Mouse (Mus musculus): ENCODE measurements around the gene Slc39a11. TPM values are rescaled to one million over a fixed set of nuclear protein-coding genes. Genes with fewer than 3 reads are reported as not detected.
"Not testable (repeated sequence)": the region's sequence is repeated elsewhere in the genome, so short reads cannot be mapped to it uniquely, and the experiment has no call there.

Slc39a11 gene
- polyA plus RNA-seq, 1 experiment = 16.9 TPM

DNA sequence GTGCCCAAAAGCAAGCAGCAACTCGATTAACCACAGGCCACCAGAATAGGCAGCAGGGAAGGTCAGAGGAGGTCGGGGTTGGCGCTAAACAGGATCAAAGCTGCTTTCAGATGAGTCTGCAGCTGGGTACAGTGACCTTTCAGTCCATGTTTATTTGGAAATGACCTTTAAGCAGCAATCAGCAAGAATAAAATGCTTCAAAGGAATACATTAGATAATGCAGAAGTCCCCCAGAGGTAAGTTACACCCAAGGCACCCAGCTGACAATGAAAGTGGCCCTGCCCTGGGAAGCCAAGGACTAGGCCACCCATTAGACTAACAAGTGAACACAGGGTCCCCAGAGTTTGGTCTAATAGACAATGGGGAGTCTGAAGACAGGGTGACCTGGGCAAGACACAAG is 60.9 kb downstream of the Slc39a11 start:
- TF ChIP-seq POLR2A (IDR thresholded peaks at IDR 0.05; ENCODE audit: borderline replicate concordance, extremely low read depth, low read depth, low read length) (no peak), CTCF (IDR thresholded peaks at IDR 0.05; ENCODE audit: insufficient read depth, low read length) (no peak)
- no peak for DNase-seq
- no peak overlapping the region for H3K4me3 ChIP-seq (replicated peaks; ENCODE audit: extremely low read depth, low read depth, low read length)
- H3K4me1 ChIP-seq (ENCODE audit: control insufficient read depth, insufficient read depth, low read length) = no peaks in the 10 kb centered on the region
- WGBS = 48% methylated on average over 3 of the region's 3 CpGs

DNA sequence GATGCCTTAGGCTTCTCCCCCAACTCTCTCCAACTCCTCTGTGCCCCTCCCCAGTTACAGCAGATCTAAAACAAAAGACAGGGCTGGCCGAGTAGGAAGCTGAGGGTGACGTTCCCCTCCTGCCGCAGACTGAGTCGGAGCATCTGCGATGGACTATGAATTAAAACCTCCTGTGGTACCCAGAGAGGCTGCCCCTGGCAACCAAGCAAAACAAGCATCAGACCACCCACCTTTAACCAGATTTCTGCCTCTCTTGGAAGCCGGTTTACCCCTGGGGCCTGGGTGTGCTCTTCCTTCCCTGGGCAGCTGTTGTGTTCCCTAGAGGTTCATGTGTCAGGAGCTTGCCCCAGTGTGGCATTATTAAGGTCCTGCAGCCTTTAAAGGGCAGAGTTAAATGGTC is 63.5 kb downstream of the Slc39a11 start:
- DNase-seq = no peak
- 72% methylated on average over 6 of the region's 6 CpGs for WGBS
- H3K4me3 ChIP-seq (replicated peaks; ENCODE audit: extremely low read depth, low read depth, low read length) = no peak overlapping the region
- no peak for TF ChIP-seq CTCF (IDR thresholded peaks at IDR 0.05; ENCODE audit: insufficient read depth, low read length)
- H3K4me1 ChIP-seq (ENCODE audit: control insufficient read depth, insufficient read depth, low read length) = peaks cover 4% of the 10 kb centered on the region; the same call in 1 of the 2 replicates

DNA sequence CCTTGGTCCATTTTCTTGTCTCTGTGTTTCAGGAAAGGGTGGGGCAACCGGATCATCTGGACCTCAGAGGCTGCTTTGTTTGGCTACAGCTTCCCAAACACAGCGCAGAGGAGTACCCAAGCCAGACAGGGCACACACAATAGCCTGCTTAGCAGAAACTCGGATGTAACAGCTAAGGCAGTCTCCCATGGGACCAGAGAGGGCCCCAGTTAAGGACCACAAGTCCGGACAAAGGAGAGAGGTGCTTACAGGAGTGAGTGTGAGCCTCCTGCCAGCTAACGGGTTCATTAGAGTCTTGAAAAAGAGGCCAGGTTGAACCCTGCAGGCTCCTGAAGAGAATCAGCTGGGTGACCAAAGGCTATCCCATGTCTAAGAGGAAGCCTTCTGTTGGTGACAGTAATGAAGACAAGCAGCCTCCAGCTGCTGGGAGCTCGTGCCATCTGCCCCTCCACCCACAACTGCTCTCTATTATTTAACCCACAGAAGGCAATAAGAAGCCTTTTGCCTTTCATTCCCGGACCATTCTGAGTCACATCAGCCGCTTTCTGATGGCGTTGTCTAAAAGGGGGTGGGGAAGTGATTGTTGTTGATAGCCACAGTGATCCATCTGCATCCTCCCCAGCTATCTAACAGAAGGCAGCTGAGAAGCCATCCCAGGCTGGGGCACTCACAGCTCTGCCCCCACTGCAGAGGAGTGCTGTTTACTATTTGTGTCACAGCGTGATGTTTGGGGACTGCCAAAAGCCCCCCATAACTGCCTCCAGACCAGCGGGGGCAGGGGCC is 65.8 kb downstream of the Slc39a11 start:
- TF ChIP-seq POLR2A (IDR thresholded peaks at IDR 0.05; ENCODE audit: borderline replicate concordance, extremely low read depth, low read depth, low read length) (peak; percentile 21; the same call in 1 of the 2 replicates), CTCF (IDR thresholded peaks at IDR 0.05; ENCODE audit: insufficient read depth, low read length) (no peak)
- DNase-seq = peak; percentile 5
- WGBS = 48% methylated on average over 11 of the region's 11 CpGs
- peaks cover 4% of the 10 kb centered on the region; the same call in 1 of the 2 replicates for H3K4me1 ChIP-seq (ENCODE audit: control insufficient read depth, insufficient read depth, low read length)
- H3K4me3 ChIP-seq (replicated peaks; ENCODE audit: extremely low read depth, low read depth, low read length) = no peak overlapping the region

DNA sequence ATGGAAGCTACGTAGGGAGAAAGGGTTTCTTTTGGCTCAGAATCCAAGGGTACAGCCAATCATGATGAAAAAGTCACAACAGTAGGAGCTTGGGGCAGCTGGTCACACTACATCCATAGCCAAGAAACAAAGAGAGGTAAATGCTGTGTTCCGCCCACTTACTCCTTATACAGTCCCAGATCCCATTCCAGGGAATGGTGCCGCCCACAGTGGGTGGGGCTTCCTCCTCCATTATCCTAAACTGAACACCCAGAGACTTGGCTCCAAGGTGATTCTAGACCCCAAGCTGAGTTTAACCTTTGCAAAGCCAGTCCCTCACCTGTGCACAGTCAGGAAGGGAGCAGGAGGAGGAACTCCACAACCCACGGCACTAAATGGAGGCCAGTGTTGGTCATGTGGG is 72.7 kb downstream of the Slc39a11 start:
- no peak for TF ChIP-seq POLR2A (IDR thresholded peaks at IDR 0.05; ENCODE audit: borderline replicate concordance, extremely low read depth, low read depth, low read length)
- H3K4me3 ChIP-seq (replicated peaks; ENCODE audit: extremely low read depth, low read depth, low read length) = no peak overlapping the region
- no peak for DNase-seq

DNA sequence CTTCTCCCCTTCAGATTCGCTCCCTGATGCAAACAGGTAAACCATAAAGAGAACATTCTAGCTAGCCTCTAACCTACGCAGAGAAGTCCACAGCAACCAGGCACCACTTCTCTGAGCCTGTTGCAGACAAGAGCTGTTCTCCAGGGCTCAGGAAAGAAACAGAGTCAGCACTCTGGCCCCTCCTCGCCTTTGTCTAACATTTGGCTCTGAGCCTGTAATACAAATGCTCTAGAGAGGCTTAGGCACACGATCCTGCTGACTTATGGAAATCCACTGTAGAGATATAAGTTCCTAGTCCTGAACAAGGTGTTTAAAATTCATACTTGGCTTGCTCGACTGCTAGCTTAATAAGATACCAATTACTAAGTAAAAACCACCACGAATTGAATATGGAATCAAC is 77.2 kb downstream of the Slc39a11 start:
- Histone ChIP-seq H3K4me3 (replicated peaks; ENCODE audit: extremely low read depth, low read depth, low read length) (no peak overlapping the region), H3K4me1 (ENCODE audit: control insufficient read depth, insufficient read depth, low read length) (no peaks in the 10 kb centered on the region)
- no peak for DNase-seq
- 48% methylated on average over 6 of the region's 6 CpGs for WGBS
- TF ChIP-seq CTCF (IDR thresholded peaks at IDR 0.05; ENCODE audit: insufficient read depth, low read length) (no peak), POLR2A (IDR thresholded peaks at IDR 0.05; ENCODE audit: borderline replicate concordance, extremely low read depth, low read depth, low read length) (no peak)

More for the DNA sequence above, 72.7 kb downstream of the Slc39a11 start:
- 87% methylated on average over 4 of the region's 4 CpGs for WGBS
- H3K4me1 ChIP-seq (ENCODE audit: control insufficient read depth, insufficient read depth, low read length) = no peaks in the 10 kb centered on the region

DNA sequence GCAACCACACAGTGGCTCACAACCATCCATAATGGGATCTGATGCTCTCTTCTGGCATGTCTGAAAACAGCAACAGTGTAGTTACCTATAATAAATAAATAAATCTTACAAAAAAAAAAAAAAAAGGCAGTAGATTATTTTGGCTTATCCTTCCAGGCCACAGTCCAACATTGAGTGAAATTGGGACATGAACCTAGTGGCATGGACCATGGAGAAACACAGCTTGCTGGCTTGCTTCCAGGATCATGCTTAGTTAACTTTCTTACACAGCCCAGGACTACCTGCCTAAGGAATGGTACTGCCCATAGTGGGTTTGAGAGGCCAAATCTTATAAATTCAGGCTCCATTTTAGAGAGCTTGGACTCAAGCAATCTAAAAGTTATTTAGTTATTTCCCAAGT is 78.3 kb downstream of the Slc39a11 start:
- Histone ChIP-seq H3K4me1 (ENCODE audit: control insufficient read depth, insufficient read depth, low read length) (no peaks in the 10 kb centered on the region), H3K4me3 (replicated peaks; ENCODE audit: extremely low read depth, low read depth, low read length) (no peak overlapping the region)
- TF ChIP-seq CTCF (IDR thresholded peaks at IDR 0.05; ENCODE audit: insufficient read depth, low read length) (no peak), POLR2A (IDR thresholded peaks at IDR 0.05; ENCODE audit: borderline replicate concordance, extremely low read depth, low read depth, low read length) (no peak)
- no peak for DNase-seq

DNA sequence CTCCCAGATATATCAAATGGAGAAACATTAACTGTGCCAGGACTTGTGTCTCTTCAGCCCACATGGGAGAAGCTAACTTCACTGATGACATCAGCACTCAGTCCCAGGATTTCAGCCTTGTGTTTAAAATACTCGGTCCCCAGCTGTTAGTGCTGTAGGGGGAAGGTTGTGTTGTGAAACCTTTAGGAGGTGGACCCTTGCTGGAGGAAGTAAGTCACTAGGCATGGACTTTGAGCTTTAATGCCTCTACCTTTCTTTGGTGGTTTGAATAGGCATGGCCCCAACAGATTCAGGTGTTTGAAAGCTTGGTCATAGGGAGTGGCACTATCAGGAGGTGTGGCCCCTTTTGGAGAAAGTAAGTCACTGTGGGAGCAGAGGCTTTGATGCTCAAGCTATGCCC is 80.9 kb downstream of the Slc39a11 start:
- 72% methylated on average over 1 of the region's 1 CpGs for WGBS
- H3K4me1 ChIP-seq (ENCODE audit: control insufficient read depth, insufficient read depth, low read length) = peaks cover 4% of the 10 kb centered on the region; the same call in 1 of the 2 replicates
- no peak for DNase-seq

DNA sequence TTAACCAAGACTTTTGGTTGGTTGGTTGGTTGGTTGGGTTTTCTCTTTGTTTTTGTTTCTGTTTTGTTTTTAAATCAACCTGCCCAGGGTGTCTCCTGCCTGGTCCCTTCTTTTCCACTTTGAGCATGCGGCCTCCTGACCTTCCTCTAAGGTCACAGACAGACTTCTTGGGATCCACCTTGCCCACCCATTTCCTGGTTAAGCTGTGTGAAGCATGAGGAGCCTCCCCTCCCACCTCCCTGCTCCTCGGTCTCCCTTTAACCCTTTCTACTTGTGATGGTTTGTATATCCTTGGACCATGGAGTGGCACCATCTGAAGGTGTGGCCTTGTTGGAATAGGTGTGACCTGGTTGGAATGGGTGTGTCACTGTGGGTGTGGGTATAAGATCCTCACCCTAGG is 82.0 kb downstream of the Slc39a11 start:
- not testable (repeated sequence) for H3K4me3 ChIP-seq (replicated peaks; ENCODE audit: extremely low read depth, low read depth, low read length); H3K4me1 ChIP-seq (ENCODE audit: control insufficient read depth, insufficient read depth, low read length); DNase-seq
- 81% methylated on average over 2 of the region's 2 CpGs for WGBS

More for the DNA sequence above, 80.9 kb downstream of the Slc39a11 start:
- no peak overlapping the region for H3K4me3 ChIP-seq (replicated peaks; ENCODE audit: extremely low read depth, low read depth, low read length)
- TF ChIP-seq POLR2A (IDR thresholded peaks at IDR 0.05; ENCODE audit: borderline replicate concordance, extremely low read depth, low read depth, low read length) = no peak
- no peak for TF ChIP-seq CTCF (IDR thresholded peaks at IDR 0.05; ENCODE audit: insufficient read depth, low read length)

DNA sequence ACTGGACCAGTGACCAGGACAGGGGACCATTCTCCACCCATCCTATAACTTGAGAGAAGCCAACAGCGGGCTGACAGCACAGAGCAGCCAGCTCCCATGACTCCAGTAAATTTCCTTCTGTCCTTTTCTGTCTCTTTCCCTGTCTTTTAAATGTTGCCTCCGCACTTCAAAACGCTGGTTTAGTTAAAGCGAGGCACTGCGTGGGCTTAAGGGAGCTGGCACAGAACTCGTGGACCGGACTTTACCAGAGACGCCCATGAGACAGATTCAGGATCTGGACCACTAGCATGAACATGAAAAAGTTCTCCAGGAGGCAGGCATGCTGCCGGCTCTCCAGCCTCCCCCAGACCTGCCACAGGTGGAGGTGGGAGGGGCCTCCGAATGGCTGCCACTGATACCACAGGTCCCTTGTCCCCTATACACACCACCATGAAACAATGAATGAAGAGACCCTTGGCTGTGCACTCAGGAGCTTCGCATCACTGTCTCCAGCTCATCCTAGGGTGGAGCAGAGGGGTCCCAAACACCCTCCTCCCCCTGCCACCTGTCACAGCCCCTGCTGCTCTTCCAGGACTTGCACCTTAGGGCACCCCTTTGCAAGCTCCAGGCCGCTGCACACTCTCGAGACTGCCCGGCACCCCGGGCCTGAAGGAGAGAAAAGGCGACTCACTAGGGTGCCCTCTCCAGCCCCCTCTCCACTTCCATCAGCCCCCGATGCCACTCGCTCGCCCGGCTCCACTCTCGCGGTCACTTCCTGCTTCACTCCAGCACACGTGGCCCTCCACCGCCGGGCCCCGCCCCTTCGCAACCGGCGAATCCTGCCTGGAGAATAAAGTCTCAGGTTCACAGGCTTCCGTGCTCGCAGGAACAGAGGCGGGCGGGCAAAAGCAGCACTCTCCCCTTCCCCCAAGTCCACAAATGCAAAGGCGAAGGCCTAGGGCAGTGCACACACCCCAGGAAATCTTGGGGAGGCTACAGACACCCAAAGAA is 84.6 kb downstream of the Slc39a11 start:
- DNase-seq = peak; percentile 77
- 12% methylated on average over 33 of the region's 34 CpGs for WGBS
- Histone ChIP-seq H3K4me1 (ENCODE audit: control insufficient read depth, insufficient read depth, low read length) (peaks cover 4% of the 10 kb centered on the region; the same call in 1 of the 2 replicates), H3K4me3 (replicated peaks; ENCODE audit: extremely low read depth, low read depth, low read length) (peak overlapping the region; percentile 64)
- no peak for TF ChIP-seq CTCF (IDR thresholded peaks at IDR 0.05; ENCODE audit: insufficient read depth, low read length)
- TF ChIP-seq POLR2A (IDR thresholded peaks at IDR 0.05; ENCODE audit: borderline replicate concordance, extremely low read depth, low read depth, low read length) = no peak
